Mouse (Mus musculus): ENCODE results near the gene Pwwp2a. TPM values are rescaled to one million over a fixed set of nuclear protein-coding genes. Genes with fewer than 3 reads are reported as not detected.

The Pwwp2a gene
- total and polyA plus RNA-seq, 3 experiments = 13.0 to 31.0 (median 15.2) TPM

- H3K4me2 ChIP-seq (ENCODE audit: insufficient read depth, low read depth, poor library complexity, severe bottlenecking) = peak overlapping the region; percentile 97
- peak; percentile 37 for DNase-seq (ENCODE audit: extremely low read depth)
- in situ Hi-C loops (cut with MboI; ENCODE audit: low pct_ligation_motif_present, low pct_unique_long_range_greater_than_20kb, low sequenced_read_pairs) (no loop called here), dilution Hi-C loops (cut with MboI; ENCODE audit: extremely low pct_ligation_motif_present, extremely low pct_unique_long_range_greater_than_20kb, low sequenced_read_pairs) (no loop called here)
- no peak for TF ChIP-seq ZKSCAN1 (IDR thresholded peaks at IDR 0.05; ENCODE audit: borderline replicate concordance, low read depth, low read length)
- no peak for TF ChIP-seq HCFC1 (IDR thresholded peaks at IDR 0.05; ENCODE audit: low read depth, low read length)
- TF ChIP-seq RCOR1 (conservative IDR thresholded peaks at IDR 0.05; ENCODE audit: low read depth, low read length) = no peak
- no peak for TF ChIP-seq EP300 (IDR thresholded peaks at IDR 0.05; ENCODE audit: low read length)
- TF ChIP-seq TBP (conservative IDR thresholded peaks at IDR 0.05; ENCODE audit: low read depth, low read length) = no peak
- peak; percentile 23; the same call in 1 of the 2 replicates for TF ChIP-seq BHLHE40 (IDR thresholded peaks at IDR 0.05; ENCODE audit: low read depth, low read length)
- no peak for TF ChIP-seq RAD21 (IDR thresholded peaks at IDR 0.05; ENCODE audit: low read depth, low read length)
- 0 out of 2 replicates have a peak, but pooled peaks have one; percentile 39 for TF ChIP-seq UBTF (IDR thresholded peaks at IDR 0.05; ENCODE audit: low read depth, low read length)
- no peak for TF ChIP-seq USF1 (IDR thresholded peaks at IDR 0.05; ENCODE audit: low read depth, low read length)
- no peak for TF ChIP-seq GABPA (IDR thresholded peaks at IDR 0.05; ENCODE audit: insufficient replicate concordance, low read depth, low read length)
- no peak for TF ChIP-seq TCF12 (IDR thresholded peaks at IDR 0.05; ENCODE audit: low read depth, low read length)
- no peak; a peak in 1 of 4 replicates for TF ChIP-seq CTCF (conservative IDR thresholded peaks at IDR 0.05 in 1 of 2, IDR thresholded peaks at IDR 0.05 in 1 of 2; ENCODE audit: low read depth in 2 of 2, low read length in 2 of 2)
- no peak for TF ChIP-seq JUND (conservative IDR thresholded peaks at IDR 0.05; ENCODE audit: low read depth, low read length)
- no peak for TF ChIP-seq E2F4 (IDR thresholded peaks at IDR 0.05; ENCODE audit: insufficient replicate concordance, low read depth, low read length)
- no peak for TF ChIP-seq POLR2AphosphoS2 (IDR thresholded peaks at IDR 0.05; ENCODE audit: low read depth, low read length)
- no peak for TF ChIP-seq JUN (IDR thresholded peaks at IDR 0.05; ENCODE audit: insufficient read depth, low read depth, low read length)
- no peak for TF ChIP-seq MYC (IDR thresholded peaks at IDR 0.05; ENCODE audit: low read depth, low read length)
- TF ChIP-seq MXI1 (IDR thresholded peaks at IDR 0.05; ENCODE audit: low read depth, low read length) = peak; percentile 40; the same call in 1 of the 2 replicates
- TF ChIP-seq SIN3A (IDR thresholded peaks at IDR 0.05; ENCODE audit: low read length) = peak; percentile 70
- no peak for TF ChIP-seq ELF1 (IDR thresholded peaks at IDR 0.05; ENCODE audit: low read depth, low read length)
- peak overlapping the region; percentile 68 to 92 (median 87) for H3K4me3 ChIP-seq (replicated peaks in 1 of 3; ENCODE audit: low read depth in 2 of 3, low read length in 2 of 3, poor library complexity in 1 of 3)
- H3K9ac ChIP-seq (ENCODE audit: insufficient read depth, low read depth) = peak overlapping the region; percentile 74
- peaks cover 3 to 36% of the 10 kb centered on the region in 2 experiments; a peak in 3 of 4 replicates for H3K4me1 ChIP-seq (ENCODE audit: control insufficient read depth in 1 of 2, insufficient read depth in 2 of 2)
- H3K9me3 ChIP-seq (replicated peaks; ENCODE audit: low read length) = no peaks in the 10 kb centered on the region
- peak overlapping the region; percentile 47 for H3K27ac ChIP-seq (ENCODE audit: insufficient read depth, low read depth)
- peaks cover 1% of the 10 kb centered on the region for H3K27me3 ChIP-seq (replicated peaks)
- H3K79me2 ChIP-seq (replicated peaks; ENCODE audit: control insufficient read depth, extremely low read depth, insufficient read depth, poor library complexity, severe bottlenecking) = peaks cover 30% of the 10 kb centered on the region
- peaks cover 4 to 33% of the 10 kb centered on the region in 2 experiments for H3K36me3 ChIP-seq (replicated peaks in 1 of 2; ENCODE audit: control insufficient read depth in 1 of 2, insufficient read depth in 1 of 2, low read length in 1 of 2)
Measured at GRCm38 (mm10) chr11:43682415-43683217, 818 bp downstream of the Pwwp2a start.
